Mouse (Mus musculus) heart, adult 2 months (tissue): ENCODE data around the gene Lonp2. TPM values are rescaled to one million over a fixed set of nuclear protein-coding genes. Genes with fewer than 3 reads are reported as not detected.

Experiments used
- DNase-seq, 2 experiments: peaks; one replicate each; pipeline ENCODE4 v3.0.0; 2021
- H3K27ac ChIP-seq: fragments of 200-600 bp; 2 replicates; pipeline ENCODE4 v1.8.1; 2022
- H3K27me3 ChIP-seq: fragments of 200-500 bp; 2 replicates; pipeline ENCODE4 v1.6.1; 2012; ENCODE audit warnings: mild to moderate bottlenecking, low read length, inconsistent platforms, mixed read lengths; ENCODE audit not compliant: control insufficient read depth, insufficient read depth
- H3K36me3 ChIP-seq: fragments of 200-500 bp; 2 replicates; pipeline ENCODE4 v1.6.1; 2012; ENCODE audit warnings: low read length, inconsistent platforms; ENCODE audit not compliant: control insufficient read depth, insufficient read depth
- H3K4me1 ChIP-seq: fragments of 200-500 bp; 2 replicates; pipeline ENCODE4 v1.6.1; 2011; ENCODE audit warnings: low read length; ENCODE audit not compliant: control insufficient read depth, insufficient read depth
- H3K4me3 ChIP-seq: fragments of 200-600 bp; 2 replicates; pipeline ENCODE4 v1.8.1; 2022
- H3K79me2 ChIP-seq: fragments of 200-500 bp; replicated peaks from 2 replicates; pipeline ENCODE4 v1.6.1; 2012; ENCODE audit warnings: mild to moderate bottlenecking, inconsistent platforms, low read length, moderate library complexity, mixed read lengths; ENCODE audit not compliant: control insufficient read depth, insufficient read depth
- H3K9ac ChIP-seq: fragments of 200-500 bp; 2 replicates; pipeline ENCODE4 v1.6.1; 2012; ENCODE audit warnings: low read depth, mild to moderate bottlenecking, control low read depth, inconsistent platforms, low read length, mixed read lengths
- CTCF ChIP-seq: fragments of 200-600 bp; IDR thresholded peaks from 2 replicates; pipeline ENCODE4 v1.8.1; 2022; ENCODE audit warnings: antibody characterized with exemption, mild to moderate bottlenecking, moderate library complexity
- EP300 ChIP-seq: fragments of 200-500 bp; IDR thresholded peaks from 2 replicates; pipeline ENCODE4 v1.6.1; 2011; ENCODE audit warnings: low read depth, low read length, control low read depth; ENCODE audit not compliant: insufficient read depth
- POLR2A ChIP-seq: fragments of 200-500 bp; IDR thresholded peaks from 2 replicates; pipeline ENCODE4 v1.6.1; 2011; ENCODE audit warnings: mild to moderate bottlenecking, low read depth, low read length, control low read depth; ENCODE audit not compliant: insufficient read depth
- WGBS: fragments of 180-500 bp; shearing (Covaris S2); methylation state at CpG from one replicate; pipeline ENCODE4 v1.1.7; 2018; 5-methylcytosine and 5-hydroxymethylcytosine counted together
- intact Hi-C: fragments of 180-260 bp; cut with DNase I; formaldehyde crosslinking; loops from one replicate; pipeline ENCODE4 v1.15.1; 2025
- polyA plus RNA-seq: library from polyadenylated mRNA; depleted of rRNA; stranded (reverse); fragments of >200 nt; gene quantifications from 2 replicates; pipeline ENCODE4 v1.2.3, GENCODE M21; 2012
- total RNA-seq, 2 experiments: library from RNA; stranded (reverse); gene quantifications; 2 replicates each; pipeline ENCODE4 v1.2.3; 2021

Gene Lonp2
- total and polyA plus RNA-seq, 3 experiments: 53.4 to 81.5 (median 69.9) TPM

DNA sequence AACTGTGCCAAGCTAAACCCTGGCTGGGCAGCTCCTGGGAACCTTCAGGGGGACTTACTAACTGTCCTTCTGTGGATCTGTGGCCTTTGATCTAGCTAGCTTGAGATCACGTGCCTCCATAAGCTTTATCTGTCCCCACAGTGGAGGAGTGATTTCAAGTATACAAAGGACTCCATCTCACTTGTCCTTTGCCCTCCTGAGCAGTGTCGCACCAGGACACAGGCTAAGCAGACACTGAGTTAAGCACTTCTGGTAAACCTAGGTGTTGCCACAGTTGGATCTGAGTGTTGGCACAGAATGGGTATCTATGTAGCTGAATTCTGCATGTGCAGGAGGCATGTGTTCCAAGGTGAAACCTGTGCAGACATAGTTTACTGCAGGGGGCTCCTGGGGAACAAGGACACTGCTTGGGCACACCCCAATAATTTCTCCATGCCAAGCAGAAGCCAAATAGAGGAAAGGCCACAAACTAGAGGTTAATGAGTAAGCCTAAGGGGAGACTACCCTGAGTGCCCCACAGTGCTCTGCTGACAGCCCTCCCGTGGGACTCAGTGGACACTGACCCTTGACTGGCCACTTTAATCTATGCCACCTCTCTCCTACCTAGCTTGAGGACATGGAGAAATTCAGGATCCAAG is 29.6 kb upstream of the Lonp2 start:
- H3K36me3 ChIP-seq: no peaks in the 10 kb centered on the region
- TF ChIP-seq CTCF: no peak
- no peak for TF ChIP-seq EP300
- TF ChIP-seq POLR2A: no peak
- no peak overlapping the region for H3K27ac ChIP-seq
- no peak for DNase-seq
- no peaks in the 10 kb centered on the region for H3K27me3 ChIP-seq
- H3K4me1 ChIP-seq: no peaks in the 10 kb centered on the region
- no peak overlapping the region for H3K9ac ChIP-seq
- H3K4me3 ChIP-seq: no peak overlapping the region
- WGBS: 65% methylated on average over 3 of the region's 3 CpGs
- intact Hi-C loops: no loop called here
- no peaks in the 10 kb centered on the region for H3K79me2 ChIP-seq

DNA sequence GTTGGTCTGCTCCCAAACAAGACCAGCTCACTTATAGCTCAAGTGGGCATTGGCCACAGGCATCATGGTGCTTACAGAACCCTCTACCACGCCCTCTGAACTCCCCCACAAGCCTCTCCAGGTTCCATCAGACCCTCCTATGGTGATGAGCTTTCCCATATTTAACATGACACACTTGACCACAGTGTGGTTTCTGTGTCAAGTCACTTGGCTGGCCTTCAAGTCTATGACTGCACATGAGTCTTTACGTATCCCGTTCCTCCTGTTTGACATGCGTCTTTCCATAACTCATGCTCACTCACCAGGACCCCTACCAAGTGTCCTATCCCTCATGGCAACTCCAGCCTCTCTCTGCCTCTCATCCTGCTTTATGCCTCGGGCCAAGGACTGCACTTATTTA is 28.2 kb upstream of the Lonp2 start:
- WGBS: 72% methylated on average over 5 of the region's 5 CpGs
- DNase-seq: no peak
- intact Hi-C loops: no loop called here
- H3K27ac ChIP-seq: no peak overlapping the region
- H3K9ac ChIP-seq: no peak overlapping the region
- H3K79me2 ChIP-seq: no peaks in the 10 kb centered on the region
- H3K27me3 ChIP-seq: 0 out of 2 replicates have a peak, but pooled peaks cover 2% of the 10 kb centered on the region
- no peak overlapping the region for H3K4me3 ChIP-seq
- H3K4me1 ChIP-seq: no peaks in the 10 kb centered on the region
- no peaks in the 10 kb centered on the region for H3K36me3 ChIP-seq
- no peak for TF ChIP-seq POLR2A
- TF ChIP-seq CTCF: no peak
- no peak for TF ChIP-seq EP300

DNA sequence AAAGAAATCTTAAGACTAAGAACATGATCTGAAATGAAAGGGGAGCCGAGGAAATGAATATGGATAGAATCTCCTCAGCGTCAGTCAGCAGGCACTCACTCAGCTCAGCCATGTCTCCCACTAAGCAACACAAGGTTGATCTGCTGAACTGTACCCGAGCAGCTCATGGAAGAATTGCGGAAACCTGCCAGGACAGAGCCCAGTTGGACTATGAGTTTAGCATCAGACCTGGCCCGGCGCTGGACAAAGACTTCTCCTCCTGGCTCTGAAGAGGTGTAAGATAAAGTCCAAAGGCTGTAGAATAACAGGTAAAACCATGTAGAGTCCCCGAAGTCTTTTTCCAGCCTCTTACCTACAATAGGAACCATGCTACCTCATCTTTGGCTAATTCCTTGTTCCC is 26.2 kb upstream of the Lonp2 start:
- Histone ChIP-seq H3K9ac (no peak overlapping the region), H3K4me1 (no peaks in the 10 kb centered on the region), H3K27me3 (0 out of 2 replicates have a peak, but pooled peaks cover 2% of the 10 kb centered on the region), H3K4me3 (no peak overlapping the region), H3K36me3 (no peaks in the 10 kb centered on the region), H3K79me2 (no peaks in the 10 kb centered on the region), H3K27ac (no peak overlapping the region)
- intact Hi-C loops: no loop called here
- DNase-seq: no peak
- TF ChIP-seq POLR2A (no peak), CTCF (no peak), EP300 (no peak)
- WGBS: 85% methylated on average over 7 of the region's 7 CpGs

DNA sequence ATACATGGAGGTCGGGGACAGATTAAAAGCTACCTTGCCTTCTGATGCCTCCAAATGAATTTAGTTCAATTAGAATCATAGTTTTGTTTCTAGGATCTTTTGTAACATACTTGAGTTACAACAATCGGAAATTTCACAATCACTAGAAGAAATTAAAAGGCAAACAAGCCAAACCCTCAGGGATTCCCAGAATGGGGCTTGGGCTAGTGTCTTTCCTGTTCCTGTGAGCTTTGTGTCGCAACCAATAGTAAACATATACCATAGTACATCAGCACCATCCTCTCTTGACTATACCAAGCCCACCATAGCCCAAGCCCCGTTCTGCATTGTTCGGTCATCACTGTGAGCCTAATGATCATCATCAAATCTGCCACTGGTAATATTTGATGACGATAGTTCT is 24.5 kb upstream of the Lonp2 start:
- TF ChIP-seq POLR2A: no peak
- TF ChIP-seq EP300: no peak
- TF ChIP-seq CTCF: no peak
- Histone ChIP-seq H3K4me1 (no peaks in the 10 kb centered on the region), H3K79me2 (no peaks in the 10 kb centered on the region), H3K9ac (no peak overlapping the region), H3K4me3 (no peak overlapping the region), H3K36me3 (no peaks in the 10 kb centered on the region), H3K27ac (no peak overlapping the region), H3K27me3 (0 out of 2 replicates have a peak, but pooled peaks cover 2% of the 10 kb centered on the region)
- 85% methylated on average over 6 of the region's 6 CpGs for WGBS
- intact Hi-C loops: no loop called here
- DNase-seq: no peak

DNA sequence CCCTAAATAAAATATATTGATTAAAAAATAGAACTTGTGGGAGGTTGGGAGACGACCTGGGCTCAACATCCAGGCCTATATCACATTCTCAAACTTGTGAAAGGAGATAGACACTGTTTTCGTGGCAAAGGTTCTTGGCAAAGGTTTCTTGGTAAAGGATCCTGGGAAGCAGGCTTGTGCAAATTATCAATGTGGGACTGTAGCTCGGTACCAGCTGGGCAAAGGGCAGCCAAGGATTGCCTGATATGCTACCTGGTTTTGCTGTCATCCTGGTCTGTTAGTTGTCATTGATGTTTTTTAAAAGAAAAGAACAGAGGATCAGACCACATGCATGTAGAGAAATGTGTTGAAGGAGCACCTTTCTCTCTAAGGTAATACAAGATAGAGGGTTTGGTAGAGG is 23.5 kb upstream of the Lonp2 start:
- DNase-seq: no peak
- H3K36me3 ChIP-seq: no peaks in the 10 kb centered on the region
- no peak overlapping the region for H3K27ac ChIP-seq
- WGBS: 62% methylated on average over 3 of the region's 3 CpGs
- 0 out of 2 replicates have a peak, but pooled peaks cover 2% of the 10 kb centered on the region for H3K27me3 ChIP-seq
- TF ChIP-seq POLR2A (no peak), EP300 (no peak), CTCF (no peak)
- intact Hi-C loops: no loop called here
- no peak overlapping the region for H3K4me3 ChIP-seq
- H3K9ac ChIP-seq: no peak overlapping the region
- H3K79me2 ChIP-seq: no peaks in the 10 kb centered on the region
- H3K4me1 ChIP-seq: no peaks in the 10 kb centered on the region

DNA sequence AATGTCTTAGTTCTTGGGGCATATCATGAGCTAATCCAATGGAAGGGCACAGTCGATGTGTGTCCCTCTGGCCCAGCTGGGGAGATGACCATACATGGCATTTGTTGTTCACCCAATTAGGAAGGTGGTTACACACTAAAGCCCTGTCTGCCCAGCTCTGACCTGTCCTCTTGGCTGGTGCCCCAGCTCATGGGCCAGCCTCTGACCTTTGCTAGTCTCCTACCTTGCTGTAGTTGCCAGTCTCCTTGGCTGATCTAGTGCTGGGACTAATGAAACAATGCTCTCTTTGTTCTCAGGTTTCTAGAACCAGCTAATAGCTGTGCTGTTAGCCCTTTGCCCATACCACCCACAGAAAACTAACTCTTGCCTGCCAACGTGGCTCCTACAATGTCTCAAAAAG is 20.7 kb upstream of the Lonp2 start:
- TF ChIP-seq POLR2A: no peak
- TF ChIP-seq EP300: no peak
- TF ChIP-seq CTCF: no peak
- Histone ChIP-seq H3K27me3 (0 out of 2 replicates have a peak, but pooled peaks cover 2% of the 10 kb centered on the region), H3K27ac (no peak overlapping the region), H3K4me3 (no peak overlapping the region), H3K4me1 (no peaks in the 10 kb centered on the region), H3K79me2 (no peaks in the 10 kb centered on the region), H3K9ac (no peak overlapping the region), H3K36me3 (no peaks in the 10 kb centered on the region)
- DNase-seq: no peak
- 69% methylated on average over 2 of the region's 2 CpGs for WGBS
- intact Hi-C loops: no loop called here
